Mouse (Mus musculus) CH12.LX (cell line): Measurements from ENCODE around the gene Coro6. TPM values are rescaled to one million over a fixed set of nuclear protein-coding genes. Genes with fewer than 3 reads are reported as not detected.

Experiments
- DNase-seq: peaks from one replicate; pipeline ENCODE4 v3.0.0-alpha.2; 2013; ENCODE audit errors: extremely low read depth
- H3K27ac ChIP-seq: 2 replicates; pipeline ENCODE4 v1.5.1; 2012; ENCODE audit warnings: low read depth, mild to moderate bottlenecking, control low read depth, moderate library complexity; ENCODE audit not compliant: insufficient read depth
- H3K27me3 ChIP-seq: replicated peaks from 2 replicates; pipeline ENCODE3; 2012; ENCODE audit warnings: inconsistent platforms
- H3K36me3 ChIP-seq, 2 experiments: replicated peaks in 1 of 2; 2 replicates each; pipeline versions ENCODE3 to v1.6.1; 2012; ENCODE audit warnings: inconsistent platforms in 1 of 2, low read length in 1 of 2, mild to moderate bottlenecking in 1 of 2, mixed read lengths in 1 of 2, moderate library complexity in 1 of 2; ENCODE audit not compliant: control insufficient read depth in 1 of 2, insufficient read depth in 1 of 2
- H3K4me1 ChIP-seq, 2 experiments: 2 replicates each; pipeline ENCODE4 v1.6.1; 2012; ENCODE audit warnings: inconsistent platforms in 1 of 2, moderate library complexity in 1 of 2; ENCODE audit not compliant: insufficient read depth in 2 of 2, control insufficient read depth in 1 of 2
- H3K4me2 ChIP-seq: 2 replicates; pipeline ENCODE4 v1.6.1; 2012; ENCODE audit warnings: low read depth, mild to moderate bottlenecking, control low read depth; ENCODE audit not compliant: poor library complexity, insufficient read depth, severe bottlenecking
- H3K4me3 ChIP-seq, 3 experiments: fragments of 150-350 bp in 1 of 3; sonication (generic) in 1 of 3; replicated peaks in 1 of 3; 2 replicates each; pipeline versions ENCODE3 to v1.5.1; 2011 to 2012; ENCODE audit warnings: low read depth in 2 of 3, low read length in 2 of 3, mild to moderate bottlenecking in 2 of 3, moderate library complexity in 2 of 3, control low read depth in 1 of 3, improper control_type of control experiment in 1 of 3, inconsistent platforms in 1 of 3, mixed read lengths in 1 of 3; ENCODE audit not compliant: poor library complexity in 1 of 3
- H3K79me2 ChIP-seq: replicated peaks from 2 replicates; pipeline ENCODE4 v1.6.1; 2012; ENCODE audit warnings: mild to moderate bottlenecking, moderate library complexity; ENCODE audit not compliant: control insufficient read depth, poor library complexity, insufficient read depth, severe bottlenecking; ENCODE audit errors: extremely low read depth
- H3K9ac ChIP-seq: 2 replicates; pipeline ENCODE4 v1.6.1; 2012; ENCODE audit warnings: low read depth, mild to moderate bottlenecking, control low read depth, moderate library complexity; ENCODE audit not compliant: insufficient read depth
- H3K9me3 ChIP-seq: replicated peaks from 2 replicates; pipeline ENCODE3; 2012; ENCODE audit warnings: low read length, inconsistent platforms, mixed read lengths
- BHLHE40 ChIP-seq: IDR thresholded peaks from 2 replicates; pipeline ENCODE4 v1.6.1; 2011; ENCODE audit warnings: mild to moderate bottlenecking, low read depth, low read length, improper control_type of control experiment
- CHD1 ChIP-seq: IDR thresholded peaks from 2 replicates; pipeline ENCODE4 v1.6.1; 2012; ENCODE audit warnings: low read depth, low read length, improper control_type of control experiment, inconsistent platforms
- CHD2 ChIP-seq: IDR thresholded peaks from 2 replicates; pipeline ENCODE4 v1.6.1; 2011; ENCODE audit warnings: low read length, improper control_type of control experiment
- CTCF ChIP-seq, 2 experiments: IDR thresholded peaks in 1 of 2; conservative IDR thresholded peaks in 1 of 2; 2 replicates each; pipeline ENCODE4 v1.5.1; 2011 to 2012; ENCODE audit warnings: low read depth in 2 of 2, low read length in 2 of 2, improper control_type of control experiment in 1 of 2, inconsistent platforms in 1 of 2, mild to moderate bottlenecking in 1 of 2, moderate library complexity in 1 of 2
- E2F4 ChIP-seq: IDR thresholded peaks from 2 replicates; pipeline ENCODE4 v1.6.1; 2011; ENCODE audit warnings: low read depth, low read length, improper control_type of control experiment; ENCODE audit not compliant: insufficient replicate concordance
- ELF1 ChIP-seq: IDR thresholded peaks from 2 replicates; pipeline ENCODE4 v1.6.1; 2014; ENCODE audit warnings: low read depth, mild to moderate bottlenecking, inconsistent platforms, low read length, improper control_type of control experiment
- EP300 ChIP-seq: IDR thresholded peaks from 2 replicates; pipeline ENCODE4 v1.6.1; 2011; ENCODE audit warnings: low read length, improper control_type of control experiment
- ETS1 ChIP-seq: conservative IDR thresholded peaks from 2 replicates; pipeline ENCODE4 v1.6.1; 2012; ENCODE audit warnings: low read depth, mild to moderate bottlenecking, inconsistent platforms, low read length, improper control_type of control experiment, moderate library complexity
- GABPA ChIP-seq: IDR thresholded peaks from 2 replicates; pipeline ENCODE4 v1.6.1; 2012; ENCODE audit warnings: low read depth, low read length, improper control_type of control experiment, inconsistent platforms; ENCODE audit not compliant: insufficient replicate concordance
- HCFC1 ChIP-seq: IDR thresholded peaks from 2 replicates; pipeline ENCODE4 v1.6.1; 2012; ENCODE audit warnings: low read depth, mild to moderate bottlenecking, inconsistent platforms, low read length, improper control_type of control experiment
- IRF4 ChIP-seq: IDR thresholded peaks from 2 replicates; pipeline ENCODE4 v1.6.1; 2014; ENCODE audit warnings: low read depth, mild to moderate bottlenecking, inconsistent platforms, low read length, improper control_type of control experiment
- JUN ChIP-seq: IDR thresholded peaks from 2 replicates; pipeline ENCODE4 v1.6.1; 2011; ENCODE audit warnings: low read depth, mild to moderate bottlenecking, low read length, improper control_type of control experiment, moderate library complexity; ENCODE audit not compliant: insufficient read depth
- JUND ChIP-seq: conservative IDR thresholded peaks from 2 replicates; pipeline ENCODE4 v1.6.1; 2011; ENCODE audit warnings: low read depth, low read length, improper control_type of control experiment
- KAT2A ChIP-seq: IDR thresholded peaks from 2 replicates; pipeline ENCODE4 v1.6.1; 2012; ENCODE audit warnings: low read length, improper control_type of control experiment, inconsistent platforms; ENCODE audit not compliant: insufficient replicate concordance
- MAFK ChIP-seq: IDR thresholded peaks from 2 replicates; pipeline ENCODE4 v1.6.1; 2011; ENCODE audit warnings: low read length, improper control_type of control experiment; ENCODE audit not compliant: insufficient replicate concordance
- MAX ChIP-seq: IDR thresholded peaks from 2 replicates; pipeline ENCODE4 v1.6.1; 2011; ENCODE audit warnings: low read length, improper control_type of control experiment
- MAZ ChIP-seq: IDR thresholded peaks from 2 replicates; pipeline ENCODE4 v1.6.1; 2012; ENCODE audit warnings: low read depth, mild to moderate bottlenecking, inconsistent platforms, low read length, improper control_type of control experiment, moderate library complexity
- MEF2A ChIP-seq: IDR thresholded peaks from 2 replicates; pipeline ENCODE4 v1.6.1; 2014; ENCODE audit warnings: low read depth, mild to moderate bottlenecking, inconsistent platforms, low read length, improper control_type of control experiment, borderline replicate concordance
- MXI1 ChIP-seq: IDR thresholded peaks from 2 replicates; pipeline ENCODE4 v1.6.1; 2011; ENCODE audit warnings: mild to moderate bottlenecking, low read depth, low read length, improper control_type of control experiment
- MYC ChIP-seq: IDR thresholded peaks from 2 replicates; pipeline ENCODE4 v1.6.1; 2011; ENCODE audit warnings: low read depth, mild to moderate bottlenecking, improper control_type of control experiment, low read length
- NELFE ChIP-seq: IDR thresholded peaks from 2 replicates; pipeline ENCODE4 v1.6.1; 2011; ENCODE audit warnings: low read depth, low read length, improper control_type of control experiment
- NRF1 ChIP-seq: IDR thresholded peaks from 2 replicates; pipeline ENCODE4 v1.6.1; 2014; ENCODE audit warnings: low read depth, mild to moderate bottlenecking, inconsistent platforms, low read length, improper control_type of control experiment, moderate library complexity
- PAX5 ChIP-seq: IDR thresholded peaks from 2 replicates; pipeline ENCODE4 v1.6.1; 2012; ENCODE audit warnings: low read length, inconsistent platforms, mixed read lengths
- POLR2A ChIP-seq: IDR thresholded peaks from 2 replicates; pipeline ENCODE4 v1.6.1; 2011; ENCODE audit warnings: low read depth, mild to moderate bottlenecking, improper control_type of control experiment, low read length
- POLR2AphosphoS2 ChIP-seq: IDR thresholded peaks from 2 replicates; pipeline ENCODE4 v1.6.1; 2011; ENCODE audit warnings: low read depth, low read length, improper control_type of control experiment
- RAD21 ChIP-seq: IDR thresholded peaks from 2 replicates; pipeline ENCODE4 v1.6.1; 2011; ENCODE audit warnings: low read depth, mild to moderate bottlenecking, low read length, improper control_type of control experiment, moderate library complexity
- RCOR1 ChIP-seq: conservative IDR thresholded peaks from 2 replicates; pipeline ENCODE4 v1.6.1; 2012; ENCODE audit warnings: low read depth, mild to moderate bottlenecking, inconsistent platforms, low read length, improper control_type of control experiment
- SIN3A ChIP-seq: IDR thresholded peaks from 2 replicates; pipeline ENCODE4 v1.6.1; 2012; ENCODE audit warnings: low read length, improper control_type of control experiment, inconsistent platforms
- SMC3 ChIP-seq: IDR thresholded peaks from 2 replicates; pipeline ENCODE4 v1.6.1; 2011; ENCODE audit warnings: low read depth, low read length, improper control_type of control experiment
- TBP ChIP-seq: conservative IDR thresholded peaks from 2 replicates; pipeline ENCODE4 v1.6.1; 2011; ENCODE audit warnings: low read depth, low read length, improper control_type of control experiment
- TCF12 ChIP-seq: IDR thresholded peaks from 2 replicates; pipeline ENCODE4 v1.6.1; 2014; ENCODE audit warnings: low read depth, mild to moderate bottlenecking, inconsistent platforms, low read length, improper control_type of control experiment
- UBTF ChIP-seq: IDR thresholded peaks from 2 replicates; pipeline ENCODE4 v1.6.1; 2012; ENCODE audit warnings: low read depth, mild to moderate bottlenecking, inconsistent platforms, low read length, improper control_type of control experiment, moderate library complexity
- USF1 ChIP-seq: IDR thresholded peaks from 2 replicates; pipeline ENCODE4 v1.6.1; 2014; ENCODE audit warnings: low read depth, mild to moderate bottlenecking, inconsistent platforms, low read length, improper control_type of control experiment
- USF2 ChIP-seq: conservative IDR thresholded peaks from 2 replicates; pipeline ENCODE4 v1.6.1; 2011; ENCODE audit warnings: low read depth, low read length, improper control_type of control experiment
- ZC3H11A ChIP-seq: IDR thresholded peaks from 2 replicates; pipeline ENCODE4 v1.6.1; 2012; ENCODE audit warnings: low read depth, mild to moderate bottlenecking, inconsistent platforms, low read length, improper control_type of control experiment
- ZKSCAN1 ChIP-seq: IDR thresholded peaks from 2 replicates; pipeline ENCODE4 v1.6.1; 2012; ENCODE audit warnings: low read depth, inconsistent platforms, low read length, improper control_type of control experiment, borderline replicate concordance
- ZMIZ1 ChIP-seq: IDR thresholded peaks from 2 replicates; pipeline ENCODE4 v1.6.1; 2012; ENCODE audit warnings: low read depth, mild to moderate bottlenecking, inconsistent platforms, low read length, improper control_type of control experiment
- ZNF384 ChIP-seq: IDR thresholded peaks from 2 replicates; pipeline ENCODE4 v1.6.1; 2012; ENCODE audit warnings: low read depth, low read length, improper control_type of control experiment, inconsistent platforms
- dilution Hi-C: fragments of 300-500 bp; cut with MboI; formaldehyde crosslinking; loops from 2 replicates; pipeline ENCODE4 v1.14.3; 2020; ENCODE audit warnings: low sequenced_read_pairs; ENCODE audit not compliant: extremely low pct_unique_long_range_greater_than_20kb, extremely low pct_ligation_motif_present
- in situ Hi-C: fragments of 300-500 bp; cut with MboI; formaldehyde crosslinking; loops from 3 replicates; pipeline ENCODE4 v1.14.3; 2019; ENCODE audit warnings: low sequenced_read_pairs, low pct_ligation_motif_present, low pct_unique_long_range_greater_than_20kb, mixed read lengths
- polyA plus RNA-seq: library from polyadenylated mRNA; unstranded; fragments of >175 nt; gene quantifications from 2 replicates; pipeline ENCODE4 v1.2.1, GENCODE M21; 2012; ENCODE audit warnings: low read depth; ENCODE audit not compliant: insufficient read length
- total RNA-seq, 2 experiments: library from RNA; depleted of rRNA; stranded (reverse); fragments of 300-350 nt in 1 of 2; fragments of >200 nt in 1 of 2; gene quantifications; 2 replicates each; pipeline ENCODE4 v1.2.3; 2012 to 2014

The Coro6 gene
- total and polyA plus RNA-seq, 3 experiments, result 0.25 to 0.39 TPM; not detected in 1

DNA sequence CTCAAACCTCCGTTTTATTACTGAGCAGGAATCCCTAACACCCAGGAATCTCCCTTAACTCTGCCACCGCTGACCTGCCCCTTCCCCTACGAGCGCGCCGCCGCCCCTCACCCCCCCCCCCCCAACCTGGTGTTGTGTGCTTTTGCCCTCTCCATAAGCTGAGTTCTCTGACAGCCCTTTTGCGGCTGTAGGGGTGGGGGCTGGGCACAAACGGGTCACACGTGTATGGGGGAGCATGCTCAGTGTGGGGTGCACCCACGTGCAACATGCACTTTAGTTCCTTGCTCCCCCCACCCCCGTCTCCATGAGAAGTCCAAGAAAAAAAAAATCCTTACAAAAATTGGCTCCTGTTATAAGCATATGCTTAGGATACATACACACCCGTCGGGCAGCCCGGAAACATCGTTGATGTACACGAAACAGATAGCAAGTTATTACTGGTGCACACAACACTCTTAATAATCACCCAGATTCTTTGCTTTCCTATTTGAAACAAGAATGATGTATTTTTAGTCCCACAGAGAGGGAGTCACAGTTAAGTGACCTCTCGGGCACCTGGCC is 30.2 kb downstream of the Coro6 start:
- Histone ChIP-seq H3K79me2 (peaks cover 34% of the 10 kb centered on the region), H3K36me3 (peaks cover 0 to 15% of the 10 kb centered on the region in 2 experiments), H3K27ac (peak overlapping the region; percentile 49), H3K4me3 (peak overlapping the region; percentile 78 to 98 (median 84)), H3K4me1 (peaks cover 24 to 58% of the 10 kb centered on the region in 2 experiments), H3K27me3 (peaks cover 34% of the 10 kb centered on the region), H3K4me2 (peak overlapping the region; percentile 90), H3K9me3 (no peaks in the 10 kb centered on the region), H3K9ac (peak overlapping the region; percentile 95)
- dilution Hi-C loops (no loop called here), in situ Hi-C loops (no loop called here)
- peak; percentile 70 for DNase-seq
- TF ChIP-seq ZC3H11A (no peak), MYC (peak; percentile 96), ZKSCAN1 (no peak), TBP (0 out of 2 replicates have a peak, but pooled peaks have one; percentile 34), MEF2A (no peak), ZNF384 (no peak), CTCF (conservative IDR thresholded peaks at IDR 0.05 in 1 of 2, IDR thresholded peaks at IDR 0.05 in 1 of 2; ENCODE audit: low read depth in 2 of 2, low read length in 2 of 2) (no peak), POLR2A (no peak), CHD1 (no peak), CHD2 (peak; percentile 90), GABPA (no peak), TCF12 (peak; percentile 51; the same call in 1 of the 2 replicates), USF2 (no peak), SMC3 (no peak), E2F4 (no peak), KAT2A (no peak), RCOR1 (no peak), UBTF (no peak), NRF1 (peak; percentile 77), HCFC1 (peak; percentile 36), EP300 (no peak), MAFK (no peak), ELF1 (peak; percentile 24; the same call in 1 of the 2 replicates), ZMIZ1 (no peak), RAD21 (no peak), MAX (peak; percentile 91), BHLHE40 (peak; percentile 82), IRF4 (peak; percentile 11; the same call in 1 of the 2 replicates), JUND (no peak), NELFE (0 out of 2 replicates have a peak, but pooled peaks have one; percentile 35), MAZ (no peak; the same call in 1 of the 2 replicates), ETS1 (no peak), USF1 (no peak), SIN3A (no peak), POLR2AphosphoS2 (no peak), MXI1 (peak; percentile 96), PAX5 (no peak), JUN (no peak)
